Mouse (Mus musculus) heart, postnatal 10 days (tissue): ENCODE data around the gene Trmt11. TPM values are rescaled to one million over a fixed set of nuclear protein-coding genes. Genes with fewer than 3 reads are reported as not detected.
"Not testable (repeated sequence)": the region's sequence is repeated elsewhere in the genome, so short reads cannot be mapped to it uniquely, and the experiment has no call there.

ENCODE experiments used
- DNase-seq, 2 experiments: peaks; one replicate each; pipeline ENCODE4 v3.0.0; 2021
- intact Hi-C: fragments of 180-260 bp; cut with DNase I; formaldehyde crosslinking; loops from one replicate; pipeline ENCODE4 v1.15.1; 2025
- total RNA-seq, 2 experiments: library from RNA; stranded (reverse); gene quantifications; 2 replicates each; pipeline ENCODE4 v1.2.3; 2021

Gene Trmt11
- total RNA-seq: 1 to 10 TPM; 6.0 to 6.3 TPM

- DNase-seq: peak; percentile 94
- intact Hi-C loops: loop anchor here (1.0 to 5.0 kb wide), 2 partner anchors 18 to 212 kb away; no protein-coding TSS in a partner anchor
Observed at GRCm38 (mm10) chr10:30600542-30600966, at the start of gene Trmt11. TSS of gene Trmt11 (minus strand) at chr10:30600749.

GRCm38 (mm10) chr10:30647681-30648080 is 47.1 kb upstream of the Trmt11 start:
- no peak for DNase-seq
- intact Hi-C loops: no loop called here

DNA sequence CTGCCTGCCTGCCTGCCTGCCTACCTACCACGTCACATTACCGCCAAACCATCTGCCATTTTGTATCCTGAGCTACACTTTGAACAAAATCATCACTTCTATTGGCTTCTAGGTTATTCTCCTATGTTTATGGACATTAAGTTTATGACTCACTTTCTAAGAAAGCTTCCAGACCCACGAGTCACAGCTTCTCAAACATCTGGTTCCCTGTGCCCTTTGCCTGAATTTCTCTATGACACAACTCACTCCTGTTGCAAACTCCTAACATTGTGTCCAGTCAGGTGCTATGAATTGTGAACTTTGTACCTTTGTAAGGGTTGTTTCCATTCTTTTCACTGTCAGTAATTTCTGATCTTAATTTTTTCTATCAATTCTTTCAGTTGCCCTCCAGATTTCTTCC is 37.7 kb upstream of the Trmt11 start:
- intact Hi-C loops: no loop called here
- DNase-seq: no peak

DNA sequence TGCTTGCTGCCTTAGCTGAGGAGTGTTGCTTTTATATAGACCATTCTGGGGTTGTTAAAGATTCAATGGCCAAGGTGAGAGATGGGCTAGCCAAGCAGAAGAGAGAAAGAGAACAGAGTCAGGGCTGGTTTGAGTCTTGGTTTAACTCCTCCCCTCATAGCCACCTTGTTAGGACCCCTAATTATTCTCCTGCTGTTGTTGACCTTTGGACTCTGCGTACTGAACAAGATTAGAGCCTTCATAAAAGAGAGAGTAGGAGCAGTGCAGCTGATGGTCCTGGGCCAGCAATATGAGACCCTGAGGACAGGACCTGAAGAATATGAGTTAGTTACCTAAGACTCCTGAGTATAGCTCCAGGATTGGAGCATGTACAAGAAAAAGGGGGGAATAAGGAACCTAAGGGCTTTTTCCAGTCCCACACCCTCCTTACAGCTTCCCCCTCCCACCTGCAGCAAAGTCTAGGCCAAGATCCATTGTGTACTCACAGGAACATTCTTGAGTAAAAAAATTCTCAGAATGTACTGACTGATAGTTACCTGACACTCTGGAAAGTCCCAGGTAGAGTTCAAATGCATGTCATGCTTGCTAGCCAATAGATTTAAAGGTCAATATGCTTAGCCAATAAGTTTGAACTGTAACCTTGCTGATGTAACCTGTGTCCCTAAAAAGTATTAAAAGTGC is 36.1 kb upstream of the Trmt11 start:
- DNase-seq, intact Hi-C loops: not testable (repeated sequence)

DNA sequence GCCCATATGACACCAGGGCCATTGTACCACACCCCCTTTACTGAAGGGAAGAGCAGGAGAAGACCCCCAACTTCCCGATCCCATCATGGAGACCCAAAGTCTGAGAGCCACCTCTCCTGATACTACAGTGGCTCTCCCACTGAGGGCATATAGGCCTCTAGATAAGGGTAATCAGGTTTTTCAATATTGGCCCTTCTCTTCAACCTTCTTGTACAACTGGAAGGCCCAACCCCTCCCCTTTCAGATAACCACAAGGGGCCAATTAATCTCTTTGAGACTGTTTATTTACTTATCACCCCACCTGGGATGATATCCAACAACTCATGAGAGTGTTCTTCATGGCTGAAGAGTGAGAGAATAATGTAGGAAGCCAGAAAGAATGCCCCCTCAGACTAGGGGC is 32.2 kb upstream of the Trmt11 start:
- intact Hi-C loops: no loop called here
- DNase-seq: no peak

DNA sequence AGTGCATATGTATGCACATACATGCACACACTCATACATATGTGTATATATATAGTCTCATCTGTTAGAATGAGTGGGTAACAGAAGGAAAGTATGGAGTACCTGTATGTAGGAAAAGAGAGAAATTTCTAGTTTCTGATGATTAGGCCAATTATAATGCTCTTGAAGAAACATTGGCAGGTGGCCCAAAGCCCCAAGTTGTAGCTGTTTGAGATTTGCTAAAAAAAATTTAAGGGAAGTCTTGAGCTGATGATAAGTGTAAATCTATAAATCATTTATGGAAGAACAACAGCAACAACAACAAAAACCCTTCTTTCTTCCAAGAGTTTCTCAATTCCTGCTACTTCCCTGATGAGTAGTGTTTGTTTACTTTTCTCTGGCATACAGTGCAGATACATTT is 29.4 kb upstream of the Trmt11 start:
- intact Hi-C loops: no loop called here
- no peak for DNase-seq

GRCm38 (mm10) chr10:30629513-30629912 is 29.0 kb upstream of the Trmt11 start, which contains the start of gene Hint3:
TSS of gene Hint3 (minus strand) at chr10:30629632.
- DNase-seq: no peak
- intact Hi-C loops: no loop called here

DNA sequence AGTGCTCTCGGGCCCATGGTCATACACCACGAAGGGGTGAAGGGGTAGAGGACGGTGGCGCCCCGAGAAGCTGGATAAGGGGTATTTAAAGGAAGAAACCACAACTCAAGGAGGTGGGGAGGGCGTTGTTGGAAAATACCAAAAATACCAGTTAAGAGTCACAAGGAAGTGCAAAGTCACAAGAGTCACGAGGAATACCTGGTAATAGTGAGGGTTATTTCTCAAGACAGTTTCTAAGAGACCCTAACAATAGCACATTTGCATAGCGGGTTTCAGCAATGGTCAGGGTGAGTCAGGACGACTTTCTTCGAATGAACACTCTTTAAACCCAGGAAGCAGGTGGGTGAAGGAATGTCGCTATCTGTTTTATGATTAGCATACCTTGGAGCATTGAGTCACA is 27.9 kb upstream of the Trmt11 start:
- intact Hi-C loops, DNase-seq: not testable (repeated sequence)

- no peak for DNase-seq
- intact Hi-C loops: no loop called here
Observed at GRCm38 (mm10) chr10:30627548-30627947, 27.0 kb upstream of the Trmt11 start.

GRCm38 (mm10) chr10:30624161-30625019 is 23.8 kb upstream of the Trmt11 start:
- intact Hi-C loops: no loop called here

GRCm38 (mm10) chr10:30622928-30623327 is 22.4 kb upstream of the Trmt11 start:
- no peak for DNase-seq
- intact Hi-C loops: loop anchor here (1.0 kb wide), 1 partner anchor 180 kb away; the partner anchor contains the start of gene Ncoa7

More at GRCm38 (mm10) chr10:30624161-30625019, 23.8 kb upstream of the Trmt11 start:
- no peak for DNase-seq

DNA sequence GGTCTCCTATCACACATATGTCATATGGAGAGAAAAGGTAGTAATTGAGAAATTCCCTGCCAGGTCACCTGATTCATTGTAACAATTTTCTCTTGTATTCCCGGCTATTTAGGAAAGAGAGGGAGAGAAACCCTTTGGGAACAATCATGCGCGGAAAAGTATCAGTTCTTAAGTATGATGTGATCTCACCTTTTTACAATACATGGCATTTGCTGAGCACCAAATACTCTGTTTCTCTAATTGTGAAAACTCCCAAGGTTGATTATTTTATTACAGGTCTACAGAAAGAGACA is 18.3 kb upstream of the Trmt11 start:
- DNase-seq: peak in 1 of 2 experiments; percentile 2
- intact Hi-C loops: loop anchor here (1.0 to 10.0 kb wide), 2 partner anchors 19 to 696 kb away; partner anchors contain the start of genes Hddc2 and Trmt11

DNA sequence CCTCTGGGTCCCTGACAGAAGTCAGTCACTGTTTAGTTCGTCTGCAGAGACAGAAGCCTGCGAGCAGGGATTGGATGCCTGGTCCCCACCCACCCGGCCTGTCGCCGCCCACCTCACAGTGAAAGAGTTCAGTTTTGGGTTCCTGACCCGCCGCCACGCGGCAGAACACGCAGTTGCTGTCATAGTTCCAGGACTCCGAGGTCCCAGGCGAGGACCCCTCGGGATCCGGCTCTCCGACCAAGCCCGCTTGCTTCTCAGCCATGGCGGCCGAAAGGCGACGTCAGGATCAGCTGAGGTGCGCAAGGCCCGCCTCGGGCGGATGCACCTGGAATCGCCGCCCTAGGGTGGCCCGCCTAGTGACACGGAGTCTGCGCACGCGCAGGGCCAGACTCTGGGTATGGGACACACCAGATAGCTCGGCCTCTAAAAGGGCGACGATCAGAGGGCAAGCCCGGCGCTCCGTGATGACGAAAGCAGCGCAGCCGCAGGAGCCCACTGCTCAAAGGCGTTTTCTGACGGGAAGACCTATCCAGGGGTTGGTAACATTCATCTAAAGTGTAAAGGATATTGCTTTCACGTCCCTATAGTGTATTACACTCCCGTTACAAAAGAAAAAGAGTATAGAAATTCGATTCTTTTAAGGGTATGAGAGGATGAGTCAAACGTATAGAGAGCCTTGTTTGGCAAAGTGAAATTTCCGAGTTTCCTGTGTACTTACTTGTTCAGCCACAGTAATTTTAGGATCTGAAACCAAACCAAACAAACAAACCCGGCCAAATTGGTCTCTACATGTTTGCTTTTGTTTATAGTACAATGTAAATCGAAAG is 17.8 kb upstream of the Trmt11 start:
- peak; percentile 99 for DNase-seq
- intact Hi-C loops: loop anchor here (1.0 to 10.0 kb wide), 2 partner anchors 18 to 696 kb away; partner anchors contain the start of genes Hddc2 and Trmt11

DNA sequence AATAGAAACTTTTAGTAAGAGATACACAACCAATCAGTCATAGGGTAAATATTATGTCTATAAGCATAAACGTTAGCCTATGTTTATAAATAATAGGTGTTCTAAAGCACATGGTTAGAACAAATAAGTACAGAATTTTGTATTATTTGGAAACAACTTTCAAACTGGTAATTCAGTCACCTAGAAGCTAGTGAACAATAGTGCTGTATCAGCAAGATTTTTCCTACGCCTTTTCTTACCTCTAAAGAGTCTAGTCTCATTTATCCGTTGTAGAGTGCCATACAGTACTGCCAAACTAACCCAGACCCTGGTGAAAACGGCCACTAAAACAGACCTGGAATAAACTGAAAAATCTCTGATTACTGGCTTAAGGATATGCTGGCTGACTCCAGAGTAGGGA is 12.5 kb upstream of the Trmt11 start:
- DNase-seq: no peak
- intact Hi-C loops: loop anchor here (10.0 kb wide), 1 partner anchor 702 kb away; the partner anchor contains the start of gene Hddc2

DNA sequence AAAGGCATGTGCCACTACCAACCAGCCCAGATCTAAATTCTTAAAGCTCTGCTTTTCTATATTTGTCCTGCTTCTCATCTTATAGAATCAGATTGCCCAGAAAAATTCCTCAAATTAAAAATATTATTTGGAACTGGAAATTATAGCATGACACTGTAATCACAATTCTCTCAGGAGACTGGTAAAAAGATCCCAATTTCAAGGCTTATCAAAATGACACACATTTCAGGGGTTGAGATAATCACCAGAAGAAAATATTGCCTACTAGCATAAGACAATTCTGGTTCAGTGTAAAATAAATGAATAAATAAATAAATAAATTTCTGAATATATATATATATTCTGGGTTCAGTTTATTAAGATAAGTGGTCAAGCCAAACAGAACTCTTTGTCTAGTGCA is 9.1 kb upstream of the Trmt11 start:
- no peak for DNase-seq
- intact Hi-C loops: loop anchor here (10.0 kb wide), 1 partner anchor 705 kb away; the partner anchor contains the start of gene Hddc2

GRCm38 (mm10) chr10:30608109-30608508 is 7.6 kb upstream of the Trmt11 start:
- no peak for DNase-seq
- intact Hi-C loops: no loop called here

GRCm38 (mm10) chr10:30600094-30600534 is 435 bp downstream of the Trmt11 start:
- intact Hi-C loops: loop anchor here (1.0 to 5.0 kb wide), 2 partner anchors 18 to 212 kb away; no protein-coding TSS in a partner anchor
- no peak for DNase-seq

DNA sequence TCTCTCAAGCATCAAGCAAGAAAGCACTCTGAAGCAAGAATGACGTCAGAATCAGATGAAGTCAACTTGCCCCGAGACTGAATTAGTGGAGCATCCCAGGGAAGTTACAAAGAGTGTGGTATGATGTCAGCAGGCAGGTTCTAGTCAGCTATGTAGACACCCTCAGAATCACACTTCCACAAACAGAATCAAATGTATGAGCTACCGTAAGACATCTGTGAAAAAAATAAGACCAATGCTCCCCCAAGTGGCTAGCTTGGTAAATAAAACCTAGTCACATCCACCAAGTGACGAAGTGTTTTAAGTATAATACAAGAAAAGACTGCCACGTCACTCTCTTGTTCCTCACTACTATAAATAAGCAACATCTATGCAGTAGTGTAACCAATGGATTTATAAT is 13.5 kb downstream of the Trmt11 start:
- intact Hi-C loops: loop anchor here (10.0 kb wide), 1 partner anchor 1052 kb away; the partner anchor contains the start of gene Rspo3
- no peak for DNase-seq

GRCm38 (mm10) chr10:30585691-30586090 is 14.9 kb downstream of the Trmt11 start:
- no peak for DNase-seq
- intact Hi-C loops: loop anchor here (10.0 kb wide), 1 partner anchor 1051 kb away; the partner anchor contains the start of gene Rspo3

DNA sequence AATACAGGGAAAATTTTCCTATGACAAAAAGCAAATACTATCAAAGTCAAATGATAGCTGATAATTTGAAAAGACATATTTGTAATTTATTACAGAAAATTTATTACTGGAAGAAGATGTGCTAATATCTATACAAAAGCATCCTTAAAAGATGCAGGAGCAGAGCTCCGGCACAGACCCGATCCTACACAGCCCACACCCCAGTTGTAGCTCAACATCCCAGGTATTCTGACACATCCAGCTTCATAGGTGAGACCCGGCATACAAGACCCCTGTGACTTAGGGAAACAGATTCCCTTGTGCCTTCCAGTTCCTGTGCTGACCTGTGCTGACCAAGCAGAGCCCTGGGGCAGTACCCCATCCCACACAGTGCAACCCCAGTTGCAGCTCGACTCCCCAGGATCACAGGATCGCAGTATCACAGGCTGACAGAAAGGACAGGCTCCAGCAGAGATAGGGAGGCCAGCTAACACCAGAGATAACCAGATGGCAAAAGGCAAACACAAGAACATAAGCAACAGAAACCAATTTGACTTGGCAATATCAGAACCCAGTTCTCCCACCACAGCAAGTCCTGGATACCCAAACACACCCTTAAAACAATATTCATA is 22.8 kb downstream of the Trmt11 start:
- DNase-seq: no peak
- intact Hi-C loops: no loop called here
